Mouse (Mus musculus) gastrocnemius, postnatal 4 days (tissue): ENCODE measurements around the gene Zbtb48. TPM values are rescaled to one million over a fixed set of nuclear protein-coding genes. Genes with fewer than 3 reads are reported as not detected.
"Not testable (repeated sequence)": the region's sequence is repeated elsewhere in the genome, so short reads cannot be mapped to it uniquely, and the experiment has no call there.

ENCODE experiments used
- DNase-seq, 2 experiments: peaks; one replicate each; pipeline ENCODE4 v3.0.0; 2021 to 2022; ENCODE audit warnings: low spot score in 2 of 2, mixed read lengths in 2 of 2
- long read RNA-seq, 2 experiments: library from polyadenylated mRNA; stranded (forward); transcript quantifications; one replicate each; pipeline ENCODE4 v2.0.0; 2021
- total RNA-seq, 2 experiments: library from RNA; stranded (reverse); gene quantifications; 2 replicates each; pipeline ENCODE4 v1.2.3; 2021

Zbtb48 gene
- 1 to 10 TPM; 5.5 to 5.7 TPM for total RNA-seq
- long read RNA-seq, experiment 1, partial matches to known transcripts = 2 of 10 reads
- long read RNA-seq, experiment 1, other reads (novel, unspliced or antisense) = 6 of 10 reads
- long read RNA-seq, experiment 2, partial matches to known transcripts = 0 of 10 reads
- long read RNA-seq, experiment 2, other reads (novel, unspliced or antisense) = 8 of 10 reads

DNA sequence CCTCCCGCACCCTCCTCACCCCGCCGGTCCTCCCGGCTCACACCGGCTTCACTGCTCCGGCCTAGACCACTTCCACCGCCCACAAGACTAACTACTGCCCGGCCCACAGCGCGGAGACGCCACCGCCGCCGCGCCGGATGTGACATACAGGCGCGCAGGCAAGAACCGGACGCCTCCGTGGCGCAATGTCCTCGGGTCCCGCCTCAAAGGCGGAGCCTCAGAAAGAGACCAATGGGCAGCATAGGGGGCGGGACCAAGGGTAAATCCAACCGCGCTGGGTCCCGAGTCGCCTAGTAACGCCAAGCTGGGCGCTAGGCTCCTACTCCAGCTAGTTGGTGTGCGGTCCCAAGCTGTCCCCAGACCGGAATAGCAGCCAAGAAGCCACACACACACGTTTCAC lies at the start of gene Zbtb48:
Gene Zbtb48, minus strand, starts transcription at position 148 of the 400 bp plus-strand sequence.
- DNase-seq = peak; percentile 88 to 96

DNA sequence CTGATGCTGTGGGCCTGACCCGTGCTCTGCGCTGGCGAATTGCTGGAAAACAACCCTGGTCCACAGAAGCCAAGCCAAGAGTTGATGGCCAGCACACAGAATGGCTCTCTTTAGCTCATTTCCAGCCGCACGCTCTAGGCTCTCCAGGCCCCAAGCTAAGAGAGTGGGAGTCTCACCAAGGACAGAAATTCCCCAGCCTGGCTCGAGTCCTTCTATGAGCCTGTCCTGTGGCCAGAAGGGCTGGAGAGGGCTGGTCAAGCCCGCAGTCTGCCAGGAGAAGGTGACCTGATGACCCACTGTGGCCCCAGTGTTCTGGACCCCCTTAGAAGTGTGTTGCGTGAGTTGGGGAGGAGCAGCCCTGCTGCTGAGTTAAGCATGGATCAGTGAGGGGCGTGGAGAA lies 49.7 kb upstream of the Zbtb48 start:
- DNase-seq = peak in 1 of 2 experiments; percentile 8

DNA sequence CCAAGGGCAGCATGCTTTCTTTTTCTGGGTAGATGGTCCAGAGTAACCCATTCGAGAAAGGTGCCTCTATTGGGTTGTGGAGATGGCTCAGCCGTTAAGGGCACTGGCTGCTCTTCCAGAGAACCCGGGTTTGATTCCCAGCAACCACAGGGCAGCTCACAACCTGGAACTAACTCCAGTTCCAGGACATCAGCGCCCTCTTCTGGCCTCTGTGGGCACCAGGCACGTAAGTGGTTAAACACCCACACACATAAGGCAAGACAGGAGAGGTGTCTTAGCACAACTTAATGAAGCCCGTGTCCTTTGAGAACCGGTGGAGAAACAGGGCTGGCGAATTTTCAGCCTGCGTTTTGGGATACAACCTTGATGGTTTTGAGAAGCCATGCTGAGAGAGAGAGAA lies 47.1 kb upstream of the Zbtb48 start:
- no peak for DNase-seq

DNA sequence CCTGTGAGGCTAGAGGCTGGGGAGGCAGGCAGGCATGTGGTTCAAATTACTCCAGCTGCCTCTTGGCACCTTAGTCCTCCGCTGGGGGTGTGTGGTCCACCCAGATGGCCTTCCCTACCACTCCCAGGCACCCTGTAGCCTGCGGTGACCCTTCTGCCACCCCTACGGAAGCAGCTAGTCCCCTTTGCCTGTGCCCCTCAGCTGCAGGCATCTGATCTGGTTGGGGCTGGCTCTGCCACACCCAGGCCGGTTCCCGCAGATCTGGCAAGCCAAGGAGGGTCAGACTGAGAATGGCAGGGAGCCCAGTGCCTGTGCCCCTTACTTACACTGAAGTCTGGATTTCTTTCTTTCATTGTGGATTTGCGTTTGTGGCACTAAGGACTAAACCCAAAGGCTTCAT lies 46.2 kb upstream of the Zbtb48 start:
- DNase-seq = no peak

DNA sequence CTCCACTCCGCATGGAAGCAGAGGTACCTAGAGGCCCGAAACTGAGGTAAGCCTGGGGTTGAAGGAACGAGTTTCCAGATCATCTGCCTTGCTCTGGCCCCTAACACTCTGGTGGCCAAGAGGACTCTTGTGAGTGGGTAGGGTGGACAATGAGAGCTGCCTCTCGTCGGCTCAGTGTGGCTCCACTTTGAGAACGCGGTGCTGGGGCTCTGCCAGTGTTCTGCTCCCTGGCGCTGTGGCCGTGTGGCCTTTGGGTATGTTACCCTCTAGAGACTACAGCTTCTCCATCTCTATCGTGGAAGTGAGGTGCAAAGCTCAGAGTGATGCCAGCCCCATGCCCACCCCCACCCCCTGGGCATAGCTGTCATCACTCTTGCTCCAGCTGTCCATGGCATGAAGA lies 45.2 kb upstream of the Zbtb48 start:
- DNase-seq = no peak

DNA sequence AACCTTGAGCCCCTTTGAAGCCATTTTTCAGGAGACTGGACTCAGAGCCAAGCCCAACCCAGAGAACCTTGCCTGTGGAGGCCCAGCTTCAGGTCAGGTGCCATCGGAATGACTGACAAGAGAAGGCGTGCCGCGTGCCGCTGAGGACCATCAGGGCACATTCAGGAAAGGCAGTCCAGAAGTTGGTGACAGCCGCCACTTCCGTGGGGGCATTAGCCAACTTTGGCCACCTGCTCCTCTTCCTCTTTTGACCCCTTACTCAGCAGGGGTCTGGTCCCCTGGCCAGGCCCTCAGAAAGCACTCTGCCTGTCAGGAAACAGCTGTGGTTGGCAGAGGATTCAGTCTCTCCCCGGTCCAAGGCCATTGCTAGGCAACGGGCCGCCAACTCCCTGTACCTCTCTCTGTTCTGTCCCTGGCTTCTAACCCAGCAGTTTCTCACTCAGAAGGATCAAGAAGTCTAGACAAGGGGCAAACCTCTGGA lies 44.7 kb upstream of the Zbtb48 start, which contains the start of gene Plekhg5:
Gene Plekhg5, plus strand, starts transcription at position 378 of the 481 bp plus-strand sequence.
- DNase-seq = peak in 1 of 2 experiments; percentile 61

DNA sequence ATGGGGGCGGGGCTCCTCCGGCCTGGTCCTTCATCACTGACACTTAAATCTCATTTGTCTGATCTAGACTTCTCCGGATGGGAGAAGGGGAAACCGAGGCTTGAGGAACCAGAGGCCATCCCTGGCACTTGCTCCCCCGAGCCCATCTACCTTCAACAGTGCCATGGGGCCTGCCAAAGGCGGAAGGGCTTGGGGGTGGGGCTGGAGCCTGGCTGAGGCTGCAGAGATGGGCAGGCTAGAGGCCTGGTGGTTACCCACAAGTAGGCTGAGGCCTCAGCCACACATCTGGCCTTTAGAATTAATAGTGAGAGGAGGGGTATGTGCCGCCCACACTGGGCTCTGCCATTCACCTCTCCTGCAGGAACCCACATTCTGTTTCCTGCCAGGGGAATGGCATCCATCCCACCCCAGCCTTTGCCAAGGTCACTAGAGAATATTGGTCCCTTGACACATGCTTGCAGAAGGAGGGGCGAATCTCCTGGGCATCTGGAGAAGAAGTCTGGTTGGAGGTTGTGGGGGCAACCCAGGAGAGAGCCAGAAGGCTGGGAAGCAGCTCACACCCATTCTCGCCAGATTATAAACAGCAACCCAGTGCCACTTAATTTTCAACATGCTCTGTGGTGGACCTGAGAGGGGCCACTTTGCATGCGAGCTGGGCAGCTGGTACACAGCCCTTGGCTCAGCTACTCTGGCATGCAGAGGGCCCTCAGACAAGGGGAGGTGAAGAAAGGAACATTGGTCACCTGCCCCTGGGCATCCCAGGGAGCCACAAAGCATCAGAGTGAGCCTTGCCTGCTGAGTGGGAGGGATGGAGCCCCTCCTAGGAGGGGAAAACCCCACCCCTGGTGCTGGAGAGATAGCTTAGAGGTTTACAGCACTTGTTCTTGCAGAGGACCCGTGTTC lies 43.3 kb upstream of the Zbtb48 start:
- DNase-seq = no peak

DNA sequence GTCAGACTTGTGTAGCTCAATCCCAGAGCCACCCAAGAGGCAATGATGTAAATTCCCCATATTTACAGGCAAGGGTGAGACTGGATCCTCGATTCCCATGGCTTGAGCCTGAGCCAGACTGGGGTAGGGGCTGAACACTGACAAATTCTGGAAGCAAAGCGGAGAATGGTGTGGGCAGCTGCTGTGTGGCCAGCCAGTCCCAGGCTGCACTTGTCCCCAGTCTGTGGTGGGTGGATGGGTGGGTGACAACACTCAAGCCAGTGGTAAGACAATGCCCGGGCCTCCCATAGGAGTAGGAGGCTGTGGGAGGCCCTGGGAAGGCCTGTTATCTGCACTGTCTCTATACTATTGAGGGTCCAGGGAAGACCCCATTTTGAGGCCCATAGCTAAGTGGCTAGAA lies 41.8 kb upstream of the Zbtb48 start:
- DNase-seq = no peak

DNA sequence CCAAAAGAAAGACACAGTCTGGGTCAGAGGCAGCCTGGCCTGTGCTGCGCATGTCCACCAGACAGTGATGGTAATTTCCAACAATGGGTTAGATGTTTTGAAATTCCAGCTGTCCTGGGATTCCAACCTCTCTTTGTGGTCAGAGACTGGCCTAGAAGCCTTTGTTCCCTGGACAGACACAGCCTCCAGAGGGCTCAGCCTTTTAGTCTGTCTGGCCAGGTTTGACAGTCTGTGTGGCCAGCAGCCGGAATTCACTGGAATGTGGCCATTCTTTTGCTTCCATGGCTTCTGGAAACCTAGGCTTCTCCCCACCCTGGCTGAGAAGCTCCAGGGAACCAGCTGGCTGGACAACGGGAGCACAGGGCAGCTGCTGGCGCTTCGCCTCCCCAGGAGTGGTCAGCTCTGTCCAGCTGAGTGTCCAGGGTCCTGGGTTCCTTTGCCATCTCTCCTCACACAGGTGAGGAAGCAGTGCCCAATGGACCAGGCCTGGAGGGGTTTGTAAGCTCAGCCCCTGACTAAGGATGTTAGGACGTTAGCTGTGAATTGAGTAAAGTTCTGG lies 40.8 kb upstream of the Zbtb48 start:
- peak in 1 of 2 experiments; percentile 39 for DNase-seq

DNA sequence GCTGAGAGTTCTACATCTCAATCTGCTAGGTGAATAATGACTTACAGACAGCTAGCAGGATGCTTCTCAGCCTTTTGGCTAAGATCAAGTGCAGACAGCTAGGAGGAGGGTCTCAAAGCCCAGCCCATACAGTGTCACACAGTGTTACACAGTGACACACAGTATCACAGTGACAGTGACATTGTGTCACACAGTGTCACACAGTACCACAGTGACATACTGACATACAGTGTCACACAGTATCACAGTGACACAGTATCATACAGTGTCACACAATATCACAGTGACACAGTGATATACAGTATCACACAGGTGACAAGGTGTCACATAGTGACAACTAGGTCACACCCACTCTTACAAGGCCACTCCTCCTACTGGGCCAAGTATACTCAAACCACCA lies 39.8 kb upstream of the Zbtb48 start:
- DNase-seq = no peak

DNA sequence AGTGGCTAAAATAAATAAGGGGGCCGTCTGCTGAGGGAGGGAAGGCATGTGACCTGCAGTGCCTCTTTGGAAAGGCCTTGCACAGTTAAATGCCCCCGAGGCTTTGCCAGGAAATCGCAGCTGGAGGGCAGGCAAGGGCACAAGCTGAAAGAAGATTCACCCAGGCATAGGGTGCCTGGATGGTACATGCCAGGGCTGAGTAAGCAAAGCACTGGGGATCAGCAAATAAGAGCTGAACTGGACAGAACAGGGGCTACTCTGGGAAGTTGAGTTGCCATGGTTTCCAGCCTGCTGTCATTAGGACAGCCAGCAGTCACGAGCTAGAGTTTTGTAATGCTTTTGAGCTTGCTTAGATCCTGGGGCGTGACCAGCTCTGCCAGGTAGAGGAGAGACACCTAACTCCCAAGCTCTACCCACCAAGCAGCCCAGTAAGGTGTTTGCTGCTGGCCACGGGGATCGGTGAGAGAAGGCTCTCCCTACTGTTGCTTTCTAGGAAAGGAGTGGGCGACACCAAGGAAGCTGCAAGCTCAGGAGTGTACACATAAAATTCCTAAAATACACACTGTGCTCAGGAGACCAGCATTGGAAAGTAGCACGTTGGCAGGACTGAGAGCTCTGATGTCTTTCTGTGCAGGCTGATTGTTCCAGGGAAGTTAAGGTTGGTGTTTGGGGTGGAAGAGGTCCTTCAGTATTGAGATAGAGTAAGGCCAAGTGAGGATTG lies 35.1 kb upstream of the Zbtb48 start:
- no peak for DNase-seq

DNA sequence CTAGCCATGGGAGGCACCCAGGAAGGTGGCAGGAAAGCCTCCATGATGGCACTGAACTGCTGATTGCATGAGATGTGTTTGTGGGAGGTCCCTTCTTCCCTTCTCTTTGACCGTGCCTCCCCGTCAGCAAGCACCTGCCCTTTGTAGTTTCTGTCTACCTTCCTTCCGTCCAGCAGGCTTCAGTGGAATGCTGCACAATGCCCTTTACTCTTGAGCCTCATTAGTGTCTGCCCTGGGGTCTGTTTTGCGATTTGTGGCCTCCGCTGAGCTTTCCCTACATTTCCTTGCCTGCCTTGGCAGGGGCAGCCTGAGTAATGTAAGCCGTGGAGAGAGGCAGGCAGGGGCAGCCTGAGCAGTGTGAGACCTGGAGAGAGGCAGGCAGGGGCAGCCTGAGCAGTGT lies 17.1 kb upstream of the Zbtb48 start:
- no peak for DNase-seq

DNA sequence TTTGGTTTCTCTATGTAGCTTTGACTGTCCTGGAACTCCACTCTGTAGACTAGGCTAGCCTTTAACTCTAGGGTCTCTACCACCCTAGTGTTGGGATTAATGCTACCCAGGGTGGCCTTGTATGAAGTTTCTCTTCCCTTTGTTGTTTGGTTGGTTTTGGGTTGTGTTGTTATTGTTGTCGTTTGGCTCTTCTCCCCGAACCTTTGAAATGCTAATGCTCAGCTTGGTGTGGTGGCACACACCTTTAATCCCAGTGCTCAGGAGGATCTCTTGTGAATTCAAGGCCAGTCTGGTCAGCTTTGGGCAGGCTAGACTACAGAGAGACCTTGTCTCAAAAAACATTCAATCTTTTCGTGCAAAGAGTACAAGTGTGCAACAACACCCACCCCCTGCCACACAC lies 15.7 kb upstream of the Zbtb48 start:
- DNase-seq = no peak

DNA sequence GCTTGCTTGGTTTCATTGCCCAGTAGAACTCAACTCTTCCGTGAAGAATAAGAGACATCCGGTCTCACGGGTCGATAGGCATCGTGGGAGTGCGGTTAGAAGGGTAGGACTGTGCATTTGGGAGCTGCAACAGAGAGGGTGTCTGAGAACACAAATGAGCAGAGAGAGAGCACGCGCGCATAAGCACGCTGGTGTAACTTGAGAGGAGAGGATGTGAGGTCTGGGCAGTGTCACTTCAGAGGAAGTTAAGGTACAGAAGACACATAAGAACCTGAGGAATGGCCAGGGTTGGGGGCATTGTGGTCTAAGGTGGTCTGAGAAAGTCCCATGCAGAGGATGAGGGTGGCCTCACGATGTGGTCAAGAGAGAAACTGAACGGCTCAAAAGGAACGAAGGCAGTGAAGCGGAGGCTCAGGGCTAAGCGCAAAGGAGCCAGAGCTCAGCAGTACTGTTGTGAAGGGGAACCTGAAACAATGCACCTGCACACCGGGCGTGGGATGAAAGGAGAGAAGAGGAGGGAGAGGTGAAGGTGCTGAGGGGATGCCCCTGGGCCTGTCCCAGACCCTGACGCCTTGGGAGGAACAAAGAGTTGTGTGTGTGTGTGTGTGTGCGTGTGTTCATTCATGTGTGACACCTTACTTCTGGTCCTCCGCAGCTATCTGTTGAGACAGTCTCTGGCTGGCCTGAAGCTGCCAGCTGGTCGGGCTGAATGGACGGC lies 14.6 kb upstream of the Zbtb48 start:
- no peak for DNase-seq

DNA sequence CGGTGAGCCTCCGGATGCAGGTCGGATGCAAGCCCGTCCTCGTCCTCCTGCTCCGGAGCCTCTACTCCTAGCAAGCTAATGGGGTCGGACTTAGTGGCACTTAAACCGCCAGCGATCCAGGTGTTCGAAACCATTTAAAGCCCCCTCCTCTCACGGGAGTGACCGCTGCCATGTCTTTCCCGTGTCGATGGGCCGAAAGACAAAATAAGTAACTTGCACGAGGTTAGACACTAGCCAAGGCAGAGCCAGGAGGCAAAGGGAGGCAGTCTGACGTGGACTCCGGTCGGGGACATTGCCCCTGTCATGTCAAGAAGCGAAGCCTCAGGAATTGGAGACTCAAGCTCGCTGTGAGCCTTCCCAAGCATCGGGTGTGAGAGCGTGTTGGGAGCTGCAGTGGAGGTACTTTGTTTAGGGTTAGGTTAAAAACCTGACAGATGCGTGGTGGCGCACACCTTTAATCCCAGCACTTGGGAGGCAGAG lies 12.4 kb upstream of the Zbtb48 start:
- DNase-seq = no peak

DNA sequence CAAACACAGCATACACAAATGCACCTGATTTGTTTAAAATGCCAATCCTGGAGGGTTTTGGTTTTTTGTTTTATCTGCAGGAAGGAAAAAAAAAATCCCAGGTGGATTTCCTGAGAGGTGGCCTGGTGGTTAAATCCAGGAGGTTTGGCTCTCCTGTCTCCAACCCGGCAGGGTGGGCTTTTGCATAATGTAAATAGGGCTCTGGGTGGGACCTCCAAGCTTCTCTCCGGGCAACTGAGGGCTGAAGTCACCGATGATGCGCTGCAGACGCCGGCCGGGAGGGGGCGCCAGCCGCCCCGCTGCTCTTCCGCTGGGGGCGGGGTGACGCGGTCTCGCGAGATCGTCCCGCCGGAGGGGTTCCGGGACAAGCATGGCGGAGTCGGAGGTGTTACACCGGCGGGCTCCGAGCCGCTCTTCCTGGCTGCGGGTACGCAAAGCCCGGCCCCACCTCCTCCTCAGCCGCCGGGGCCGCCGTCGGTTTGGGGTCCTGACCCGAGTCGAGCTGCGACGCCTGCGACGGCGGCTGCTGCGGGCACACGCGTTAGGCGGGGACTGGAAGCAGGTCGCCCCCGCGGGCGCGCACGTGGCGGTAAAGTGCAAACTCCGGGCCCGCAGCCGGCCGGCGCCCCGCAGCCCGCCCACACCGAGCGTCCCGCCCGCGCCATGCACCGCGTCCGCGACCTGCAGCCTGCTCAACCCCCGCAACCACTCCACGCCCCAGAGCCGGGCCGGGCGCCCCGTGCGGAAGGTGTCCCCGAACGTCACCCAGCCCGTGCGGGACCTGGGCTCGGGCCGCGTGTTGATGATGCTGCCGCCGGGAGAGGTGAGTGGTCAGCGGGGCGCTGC lies 11.7 kb upstream of the Zbtb48 start, which contains the start of gene Nol9:
Gene Nol9, plus strand, starts transcription at position 337 of the 846 bp plus-strand sequence.
- peak; percentile 94 to 96 for DNase-seq

DNA sequence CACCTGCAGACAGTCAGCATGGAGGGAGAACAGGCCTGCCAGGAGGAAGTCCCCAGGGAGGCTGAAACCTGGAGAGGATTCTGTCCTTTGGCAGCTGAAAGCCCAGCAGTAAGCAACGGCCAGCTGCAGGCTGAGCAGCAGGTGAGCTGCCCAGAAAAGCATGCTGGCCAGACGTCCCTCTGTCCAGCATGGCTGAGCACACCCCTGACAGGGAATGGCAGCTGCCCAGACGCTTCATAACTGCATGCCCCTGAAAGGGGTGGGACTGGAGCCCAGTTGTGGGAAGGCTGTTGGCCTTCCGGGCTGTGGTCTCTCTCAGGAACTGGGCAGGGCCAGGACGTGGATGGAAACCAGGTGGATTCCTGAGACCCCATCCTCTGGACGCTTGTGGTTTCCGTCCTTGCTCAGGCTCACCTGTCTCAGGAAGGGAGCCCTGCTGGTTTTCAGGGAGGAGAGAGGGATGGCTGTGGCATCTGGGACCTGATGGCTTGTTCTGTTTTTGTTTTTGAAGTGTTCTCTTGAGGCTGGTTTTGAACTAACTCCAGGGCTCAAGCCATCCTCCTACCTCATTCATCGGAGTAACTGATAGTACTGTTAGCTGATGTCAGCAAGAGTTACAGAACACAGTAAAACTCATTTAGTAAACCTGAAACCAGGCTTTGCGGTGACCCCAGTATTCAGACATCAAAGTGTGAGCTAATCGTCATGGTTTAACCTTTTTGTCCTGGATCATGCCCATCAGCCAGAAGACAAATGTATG lies 10.9 kb upstream of the Zbtb48 start, which contains the start of gene Tas1r1:
Gene Tas1r1, minus strand, starts transcription at position 344 of the 760 bp plus-strand sequence.
- DNase-seq = peak in 1 of 2 experiments; percentile 49

DNA sequence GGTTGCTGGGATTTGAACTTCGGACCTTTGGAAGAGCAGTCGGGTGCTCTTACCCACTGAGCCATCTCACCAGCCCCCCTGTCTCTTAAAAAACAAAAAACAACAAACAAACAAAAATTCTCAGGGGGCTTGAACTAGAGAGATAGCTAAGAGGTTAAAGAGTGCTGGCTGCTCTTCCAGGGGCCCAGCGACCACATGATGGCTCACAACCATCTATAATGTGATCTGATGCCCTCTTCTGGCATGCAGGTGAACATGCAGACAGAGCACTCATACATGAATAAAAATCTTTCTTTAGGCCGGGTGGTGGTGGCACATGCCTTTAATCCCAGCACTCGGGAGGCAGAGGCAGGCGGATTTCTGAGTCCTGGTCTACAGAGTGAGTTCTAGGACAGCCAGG lies 9.0 kb upstream of the Zbtb48 start:
- not testable (repeated sequence) for DNase-seq

DNA sequence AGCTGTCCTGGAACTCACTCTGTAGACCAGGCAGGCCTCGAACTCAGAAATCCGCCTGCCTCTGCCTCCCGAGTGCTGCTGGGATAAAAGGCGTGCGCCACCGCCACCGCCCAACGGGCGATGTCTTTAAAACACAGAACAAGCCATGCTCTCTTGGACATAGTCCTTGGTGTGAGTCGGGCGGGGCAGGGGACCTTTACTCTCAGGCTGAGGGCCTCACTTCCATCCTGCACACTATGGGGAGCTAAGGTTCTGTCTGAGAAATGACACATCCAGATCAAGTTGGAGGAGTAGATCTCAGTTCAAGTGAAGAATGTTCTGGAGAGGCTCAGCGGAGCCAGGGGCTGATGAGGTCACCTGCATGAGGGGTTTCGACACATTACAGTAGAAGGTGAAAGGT lies 5.5 kb upstream of the Zbtb48 start:
- DNase-seq = no peak
